Mouse (Mus musculus) MN1 (cell line): ENCODE results near the gene Akt1.

Source experiments
- DNase-seq: peaks from one replicate; pipeline ENCODE4 v3.0.0-alpha.2; 2016; ENCODE audit warnings: low spot score

Akt1 gene

GRCm38 (mm10) chr12:112674132-112675011 is at the start of gene Akt1:
Akt1 (minus strand) TSS chr12:112674884.
- peak; percentile 55 for DNase-seq

- peak; percentile 67 for DNase-seq
Measured at GRCm38 (mm10) chr12:112724077-112724805, 49.6 kb upstream of the Akt1 start.

GRCm38 (mm10) chr12:112723445-112723844 is 48.8 kb upstream of the Akt1 start:
- no peak for DNase-seq

- DNase-seq: no peak
Measured at GRCm38 (mm10) chr12:112723028-112723330, 48.3 kb upstream of the Akt1 start.

GRCm38 (mm10) chr12:112722240-112723027 is 47.8 kb upstream of the Akt1 start:
- DNase-seq: peak; percentile 41

- peak; percentile 49 for DNase-seq
Measured at GRCm38 (mm10) chr12:112721424-112722239, 46.9 kb upstream of the Akt1 start.

- DNase-seq: no peak
Measured at GRCm38 (mm10) chr12:112720890-112721423, 46.3 kb upstream of the Akt1 start.

- no peak for DNase-seq
Measured at GRCm38 (mm10) chr12:112720216-112720615, 45.5 kb upstream of the Akt1 start, which contains the start of gene Cep170b. Cep170b (plus strand) TSS chr12:112720455.

GRCm38 (mm10) chr12:112718995-112719394 is 44.3 kb upstream of the Akt1 start:
- no peak for DNase-seq

GRCm38 (mm10) chr12:112717140-112717539 is 42.5 kb upstream of the Akt1 start:
- peak; percentile 32 for DNase-seq

- DNase-seq: peak; percentile 33
Measured at GRCm38 (mm10) chr12:112713984-112714383, 39.3 kb upstream of the Akt1 start.

GRCm38 (mm10) chr12:112707573-112707869 is 32.8 kb upstream of the Akt1 start:
- no peak for DNase-seq

GRCm38 (mm10) chr12:112706704-112707572 is 32.3 kb upstream of the Akt1 start:
- peak; percentile 77 for DNase-seq

- no peak for DNase-seq
Measured at GRCm38 (mm10) chr12:112702374-112703320, 28.0 kb upstream of the Akt1 start.

- DNase-seq: no peak
Measured at GRCm38 (mm10) chr12:112700522-112700921, 25.8 kb upstream of the Akt1 start.

- no peak for DNase-seq
Measured at GRCm38 (mm10) chr12:112696806-112697425, 22.2 kb upstream of the Akt1 start.

- DNase-seq: no peak
Measured at GRCm38 (mm10) chr12:112694127-112694475, 19.4 kb upstream of the Akt1 start.

GRCm38 (mm10) chr12:112693185-112694126 is 18.8 kb upstream of the Akt1 start:
- DNase-seq: peak; percentile 94
